Mouse (Mus musculus): Measurements from ENCODE around the gene Ano6. TPM values are rescaled to one million over a fixed set of nuclear protein-coding genes. Genes with fewer than 3 reads are reported as not detected.

Gene Ano6
- polyA plus RNA-seq, 1 experiment from 2014 or later: 30.8 TPM

DNA sequence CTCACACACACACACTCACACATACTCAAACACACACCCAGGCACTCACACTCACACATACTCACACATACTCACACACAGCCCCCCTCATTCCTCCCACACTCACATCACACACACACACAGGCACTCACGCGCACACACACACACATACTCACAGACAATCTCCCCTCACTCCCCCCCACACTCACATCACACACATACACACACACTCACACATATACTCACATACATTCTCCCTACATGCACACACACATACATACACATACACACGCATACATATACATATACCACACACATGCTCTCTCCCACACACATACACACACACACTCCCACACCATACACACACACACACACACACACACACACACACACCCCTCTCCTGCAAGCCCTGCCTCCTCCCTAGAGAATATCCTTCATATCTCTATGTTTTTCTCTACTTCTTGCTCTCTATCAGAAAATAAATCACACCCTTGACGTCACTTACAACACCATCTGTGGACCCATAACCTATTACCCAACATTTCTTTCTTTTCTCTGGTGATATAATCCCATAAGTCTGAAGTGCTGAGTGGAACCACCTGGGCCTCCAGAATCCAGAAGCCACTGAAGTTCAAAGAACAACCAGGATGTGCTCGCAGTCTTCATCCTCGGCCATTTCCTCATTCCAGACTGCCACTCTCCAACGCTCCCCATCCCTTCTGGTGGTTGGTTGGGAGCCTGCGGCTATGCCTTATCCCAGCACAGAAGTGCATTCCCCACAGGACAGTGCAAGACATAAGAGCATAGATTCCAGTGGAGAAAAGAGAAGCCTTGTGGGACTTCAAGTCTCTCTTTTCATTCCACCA is 38.6 kb upstream of the Ano6 start:
- WGBS: 91% methylated on average over 8 of the region's 8 CpGs
- no peak overlapping the region for H3K9ac ChIP-seq (ENCODE audit: low read length)
- DNase-seq (ENCODE audit: low spot score, missing footprints): peak; percentile 33
- no peaks in the 10 kb centered on the region for H3K36me3 ChIP-seq (ENCODE audit: control insufficient read depth, insufficient read depth, low read length)
- H3K9me3 ChIP-seq (ENCODE audit: control insufficient read depth, low read length): no peaks in the 10 kb centered on the region
- no peak overlapping the region for H3K4me3 ChIP-seq (ENCODE audit: low read depth, low read length)
- H3K4me2 ChIP-seq: no peak overlapping the region
- no peak overlapping the region for H3K27ac ChIP-seq (ENCODE audit: low read depth, low read length)
- ATAC-seq (ENCODE audit: low FRiP score): no peak
- no peaks in the 10 kb centered on the region for H3K4me1 ChIP-seq (ENCODE audit: control insufficient read depth, insufficient read depth, low read length)
- no peaks in the 10 kb centered on the region for H3K27me3 ChIP-seq (ENCODE audit: control insufficient read depth, insufficient read depth, low read length)

DNA sequence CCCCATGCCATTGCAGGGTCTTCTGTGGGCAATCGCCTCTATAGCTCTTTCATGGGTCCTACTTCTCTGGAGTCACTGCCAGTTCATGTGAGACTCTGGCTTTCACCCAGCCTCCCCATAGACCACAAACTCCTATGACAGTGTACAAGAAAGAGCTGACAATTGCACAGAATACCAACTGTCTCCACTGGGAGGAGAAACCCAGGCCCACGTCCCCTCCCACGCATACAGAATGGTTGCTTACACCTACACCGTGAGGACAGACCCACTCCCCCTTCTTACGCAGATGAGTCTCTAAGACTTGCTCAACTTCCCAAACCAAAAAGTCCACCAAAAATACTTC is 38.0 kb upstream of the Ano6 start:
- Histone ChIP-seq H3K4me2 (no peak overlapping the region), H3K4me1 (ENCODE audit: control insufficient read depth, insufficient read depth, low read length) (no peaks in the 10 kb centered on the region), H3K36me3 (ENCODE audit: control insufficient read depth, insufficient read depth, low read length) (no peaks in the 10 kb centered on the region), H3K9ac (ENCODE audit: low read length) (no peak overlapping the region), H3K27ac (ENCODE audit: low read depth, low read length) (no peak overlapping the region), H3K9me3 (ENCODE audit: control insufficient read depth, low read length) (no peaks in the 10 kb centered on the region), H3K27me3 (ENCODE audit: control insufficient read depth, insufficient read depth, low read length) (no peaks in the 10 kb centered on the region), H3K4me3 (ENCODE audit: low read depth, low read length) (no peak overlapping the region)
- 89% methylated on average over 5 of the region's 5 CpGs for WGBS
- ATAC-seq (ENCODE audit: low FRiP score): no peak
- peak; percentile 59 for DNase-seq (ENCODE audit: low spot score, missing footprints)

DNA sequence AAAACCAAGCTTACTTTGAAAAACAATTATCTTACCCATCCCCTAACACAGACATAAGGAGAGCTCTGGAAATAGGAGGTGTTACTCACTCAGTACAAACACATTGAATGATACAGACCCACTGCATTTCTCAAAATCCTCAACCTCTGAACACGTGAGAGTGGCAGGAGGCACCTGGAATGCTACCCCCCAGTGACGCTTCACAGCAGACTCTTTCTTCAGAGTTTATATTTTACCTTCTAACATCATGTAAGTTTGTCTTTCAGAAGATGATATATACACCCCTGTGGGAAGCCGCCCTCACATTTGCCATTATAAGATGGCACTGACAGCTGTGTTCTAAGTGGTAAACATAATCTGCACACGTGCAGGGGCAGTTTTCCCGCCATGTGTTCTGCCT is 37.6 kb upstream of the Ano6 start:
- Histone ChIP-seq H3K4me2 (no peak overlapping the region), H3K4me1 (ENCODE audit: control insufficient read depth, insufficient read depth, low read length) (no peaks in the 10 kb centered on the region), H3K9ac (ENCODE audit: low read length) (no peak overlapping the region), H3K27ac (ENCODE audit: low read depth, low read length) (no peak overlapping the region), H3K27me3 (ENCODE audit: control insufficient read depth, insufficient read depth, low read length) (no peaks in the 10 kb centered on the region), H3K9me3 (ENCODE audit: control insufficient read depth, low read length) (no peaks in the 10 kb centered on the region), H3K36me3 (ENCODE audit: control insufficient read depth, insufficient read depth, low read length) (no peaks in the 10 kb centered on the region), H3K4me3 (ENCODE audit: low read depth, low read length) (no peak overlapping the region)
- ATAC-seq (ENCODE audit: low FRiP score) (no peak), DNase-seq (ENCODE audit: low spot score, missing footprints) (peak; percentile 57)
- 82% methylated on average over 3 of the region's 5 CpGs for WGBS

DNA sequence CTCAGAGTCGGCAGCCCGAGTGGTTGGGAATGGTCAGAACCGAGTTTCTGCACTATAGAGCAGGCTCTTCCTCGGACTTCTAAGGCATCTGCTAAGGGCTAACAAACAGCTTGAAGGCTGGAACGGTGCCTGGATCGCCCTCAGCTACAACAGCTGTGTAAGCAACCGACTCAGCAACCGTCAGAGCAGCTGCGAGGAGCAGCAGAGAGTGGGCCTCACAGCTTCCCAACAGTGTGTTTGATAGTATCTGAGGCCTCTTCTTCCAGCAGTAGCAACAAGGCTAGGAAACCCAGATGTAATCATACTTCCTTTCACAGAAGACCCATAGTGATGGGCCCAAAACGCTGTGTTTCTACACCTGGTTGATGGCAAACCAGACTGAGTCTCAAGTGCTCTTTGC is 33.5 kb upstream of the Ano6 start:
- no peaks in the 10 kb centered on the region for H3K4me1 ChIP-seq (ENCODE audit: control insufficient read depth, insufficient read depth, low read length)
- H3K9me3 ChIP-seq (ENCODE audit: control insufficient read depth, low read length): no peaks in the 10 kb centered on the region
- no peak overlapping the region for H3K9ac ChIP-seq (ENCODE audit: low read length)
- H3K27ac ChIP-seq (ENCODE audit: low read depth, low read length): no peak overlapping the region
- DNase-seq (ENCODE audit: low spot score, missing footprints) (no peak), ATAC-seq (ENCODE audit: low FRiP score) (no peak)
- no peak overlapping the region for H3K4me3 ChIP-seq (ENCODE audit: low read depth, low read length)
- no peak overlapping the region for H3K4me2 ChIP-seq
- H3K36me3 ChIP-seq (ENCODE audit: control insufficient read depth, insufficient read depth, low read length): no peaks in the 10 kb centered on the region
- H3K27me3 ChIP-seq (ENCODE audit: control insufficient read depth, insufficient read depth, low read length): no peaks in the 10 kb centered on the region
- WGBS: 67% methylated on average over 10 of the region's 10 CpGs

DNA sequence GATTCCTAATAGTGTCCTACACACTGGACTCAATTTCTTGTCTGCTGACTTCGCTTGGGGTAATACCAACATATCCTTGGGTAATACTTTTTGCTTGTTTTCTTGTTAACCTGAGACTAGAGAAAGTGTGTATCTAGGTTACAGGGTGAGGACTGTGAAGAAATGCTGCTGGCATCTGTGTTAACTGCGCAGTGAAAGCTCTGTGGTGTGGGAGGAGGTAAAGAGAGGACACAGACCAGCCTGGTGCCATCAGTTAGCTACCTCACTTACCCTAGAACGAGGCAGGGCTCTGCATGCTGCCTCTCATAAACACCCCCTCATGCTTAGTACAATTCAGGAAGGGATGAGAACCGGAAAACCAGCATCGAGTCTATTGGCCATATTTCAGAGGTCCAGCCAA is 32.6 kb upstream of the Ano6 start:
- Histone ChIP-seq H3K4me1 (ENCODE audit: control insufficient read depth, insufficient read depth, low read length) (no peaks in the 10 kb centered on the region), H3K4me3 (ENCODE audit: low read depth, low read length) (no peak overlapping the region), H3K27ac (ENCODE audit: low read depth, low read length) (no peak overlapping the region), H3K4me2 (no peak overlapping the region), H3K36me3 (ENCODE audit: control insufficient read depth, insufficient read depth, low read length) (no peaks in the 10 kb centered on the region), H3K9ac (ENCODE audit: low read length) (no peak overlapping the region), H3K9me3 (ENCODE audit: control insufficient read depth, low read length) (no peaks in the 10 kb centered on the region), H3K27me3 (ENCODE audit: control insufficient read depth, insufficient read depth, low read length) (no peaks in the 10 kb centered on the region)
- no peak for DNase-seq (ENCODE audit: low spot score, missing footprints)
- 78% methylated on average over 5 of the region's 5 CpGs for WGBS
- ATAC-seq (ENCODE audit: low FRiP score): no peak

DNA sequence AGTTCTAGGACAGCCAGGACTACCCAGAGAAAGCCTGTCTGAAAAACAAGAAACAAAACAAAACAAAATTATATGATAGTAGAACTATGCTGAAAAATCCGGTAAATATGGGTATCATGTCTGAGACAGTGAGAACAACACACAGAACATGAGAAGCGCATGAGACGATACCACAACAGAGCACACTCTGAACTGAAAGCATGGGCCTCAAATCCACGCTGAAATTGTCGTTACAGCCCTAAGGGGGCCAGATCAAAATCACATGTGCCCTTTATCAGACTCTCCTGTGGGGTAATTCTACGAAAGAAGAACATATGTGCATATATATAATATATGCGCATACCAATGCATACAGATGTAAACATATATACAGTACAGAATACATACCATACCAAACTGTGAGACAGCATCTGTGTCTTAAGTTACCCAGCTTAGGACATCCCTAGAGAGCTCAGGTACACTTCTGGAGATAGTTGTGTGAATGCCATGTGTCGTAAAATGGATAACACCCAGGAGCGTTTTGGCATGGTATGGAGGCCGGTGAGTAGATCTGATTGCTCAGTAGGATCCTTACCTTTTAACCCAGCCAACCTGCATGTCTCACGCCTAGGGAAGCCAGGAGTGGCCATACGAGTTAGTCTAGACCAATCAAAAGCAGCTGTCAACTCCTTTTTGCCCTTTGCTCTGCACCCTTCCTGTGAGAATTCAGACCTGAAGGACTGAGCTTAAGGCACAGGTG is 31.8 kb upstream of the Ano6 start:
- Histone ChIP-seq H3K4me1 (ENCODE audit: control insufficient read depth, insufficient read depth, low read length) (no peaks in the 10 kb centered on the region), H3K27me3 (ENCODE audit: control insufficient read depth, insufficient read depth, low read length) (no peaks in the 10 kb centered on the region), H3K9me3 (ENCODE audit: control insufficient read depth, low read length) (no peaks in the 10 kb centered on the region), H3K4me2 (no peak overlapping the region), H3K9ac (ENCODE audit: low read length) (no peak overlapping the region), H3K36me3 (ENCODE audit: control insufficient read depth, insufficient read depth, low read length) (no peaks in the 10 kb centered on the region), H3K4me3 (ENCODE audit: low read depth, low read length) (no peak overlapping the region), H3K27ac (ENCODE audit: low read depth, low read length) (no peak overlapping the region)
- DNase-seq (ENCODE audit: low spot score, missing footprints) (no peak), ATAC-seq (ENCODE audit: low FRiP score) (no peak)
- 84% methylated on average over 12 of the region's 12 CpGs for WGBS

DNA sequence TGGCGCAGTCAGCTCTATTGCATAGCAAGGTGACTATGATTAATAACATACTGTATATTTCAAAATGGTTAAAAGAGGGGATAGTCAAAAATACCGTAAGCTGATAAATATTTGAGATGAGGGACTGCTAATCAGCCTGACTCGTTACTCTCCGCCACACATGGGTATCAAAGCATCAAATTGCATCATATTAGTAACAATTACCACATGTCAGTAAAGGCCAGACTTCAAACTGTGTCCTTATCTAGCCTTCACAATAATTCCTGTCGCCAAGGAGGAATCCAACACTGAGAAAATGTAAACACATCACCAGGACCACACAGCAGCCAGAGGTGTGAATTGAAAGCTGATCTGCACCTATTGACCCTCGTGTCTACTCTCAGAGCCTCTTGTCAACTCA is 30.8 kb upstream of the Ano6 start:
- Histone ChIP-seq H3K27ac (ENCODE audit: low read depth, low read length) (no peak overlapping the region), H3K4me1 (ENCODE audit: control insufficient read depth, insufficient read depth, low read length) (no peaks in the 10 kb centered on the region), H3K36me3 (ENCODE audit: control insufficient read depth, insufficient read depth, low read length) (no peaks in the 10 kb centered on the region), H3K9ac (ENCODE audit: low read length) (no peak overlapping the region), H3K9me3 (ENCODE audit: control insufficient read depth, low read length) (no peaks in the 10 kb centered on the region), H3K4me2 (no peak overlapping the region), H3K4me3 (ENCODE audit: low read depth, low read length) (no peak overlapping the region), H3K27me3 (ENCODE audit: control insufficient read depth, insufficient read depth, low read length) (no peaks in the 10 kb centered on the region)
- no peak for ATAC-seq (ENCODE audit: low FRiP score)
- DNase-seq (ENCODE audit: low spot score, missing footprints): no peak
- 79% methylated on average over 6 of the region's 6 CpGs for WGBS

DNA sequence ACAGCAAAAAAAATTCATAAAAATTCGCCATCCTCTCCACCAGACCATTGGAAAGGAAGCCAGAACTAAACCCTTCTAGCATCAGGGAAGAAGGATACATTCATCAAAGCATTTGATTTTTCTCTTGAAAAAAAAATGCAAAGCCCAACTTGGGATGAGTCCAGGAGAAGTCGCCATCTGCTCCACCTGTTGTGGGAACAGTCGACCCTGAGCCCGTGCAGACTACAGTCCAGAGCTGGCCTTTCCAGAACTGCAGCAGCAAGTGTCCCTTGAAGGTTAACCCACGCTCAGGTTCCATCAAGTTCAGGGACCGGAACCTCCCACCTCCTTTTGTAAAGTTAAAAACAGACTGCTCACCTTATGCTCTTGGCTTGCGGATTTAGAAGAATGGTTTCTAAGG is 29.2 kb upstream of the Ano6 start:
- Histone ChIP-seq H3K4me3 (ENCODE audit: low read depth, low read length) (no peak overlapping the region), H3K27me3 (ENCODE audit: control insufficient read depth, insufficient read depth, low read length) (no peaks in the 10 kb centered on the region), H3K36me3 (ENCODE audit: control insufficient read depth, insufficient read depth, low read length) (no peaks in the 10 kb centered on the region), H3K27ac (ENCODE audit: low read depth, low read length) (no peak overlapping the region), H3K9me3 (ENCODE audit: control insufficient read depth, low read length) (no peaks in the 10 kb centered on the region), H3K4me1 (ENCODE audit: control insufficient read depth, insufficient read depth, low read length) (no peaks in the 10 kb centered on the region), H3K9ac (ENCODE audit: low read length) (no peak overlapping the region), H3K4me2 (no peak overlapping the region)
- DNase-seq (ENCODE audit: low spot score, missing footprints): no peak
- 73% methylated on average over 7 of the region's 7 CpGs for WGBS
- no peak for ATAC-seq (ENCODE audit: low FRiP score)

DNA sequence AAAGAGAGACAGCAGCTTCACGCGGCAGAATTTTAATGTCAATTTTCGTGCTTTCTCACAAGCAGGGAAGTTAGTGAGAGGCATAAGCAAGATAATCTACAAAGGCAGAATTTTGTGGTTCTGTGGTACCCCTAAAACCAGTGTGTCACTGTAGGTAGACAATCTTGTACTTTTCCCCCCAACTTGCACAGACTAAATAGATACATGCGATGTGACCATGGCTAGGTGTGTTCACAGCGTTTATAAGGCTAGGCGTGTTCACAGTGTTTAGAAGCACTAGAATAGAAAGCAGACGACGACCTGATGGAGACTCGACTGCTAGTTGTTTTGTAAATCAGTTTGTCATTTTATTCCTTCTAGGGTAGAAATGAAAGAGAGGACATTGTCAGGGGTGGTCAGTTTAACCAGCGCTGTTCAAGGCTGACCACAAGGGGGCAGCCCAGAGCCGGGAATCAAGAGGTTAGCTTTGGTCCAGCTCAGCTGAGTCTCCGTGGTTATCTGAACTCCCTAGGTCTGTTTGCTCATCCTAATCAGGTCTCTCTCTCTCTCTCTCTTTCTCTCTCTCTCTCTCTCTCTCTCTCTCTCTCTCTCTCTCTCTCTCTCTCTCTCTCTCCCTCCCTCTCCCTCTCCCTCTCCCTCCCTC is 27.9 kb upstream of the Ano6 start:
- 38% methylated on average over 12 of the region's 12 CpGs for WGBS
- no peak overlapping the region for H3K27ac ChIP-seq (ENCODE audit: low read depth, low read length)
- H3K4me3 ChIP-seq (ENCODE audit: low read depth, low read length): no peak overlapping the region
- H3K4me2 ChIP-seq: no peak overlapping the region
- no peaks in the 10 kb centered on the region for H3K27me3 ChIP-seq (ENCODE audit: control insufficient read depth, insufficient read depth, low read length)
- ATAC-seq (ENCODE audit: low FRiP score): peak; percentile 90
- no peaks in the 10 kb centered on the region for H3K36me3 ChIP-seq (ENCODE audit: control insufficient read depth, insufficient read depth, low read length)
- H3K9me3 ChIP-seq (ENCODE audit: control insufficient read depth, low read length): no peaks in the 10 kb centered on the region
- H3K4me1 ChIP-seq (ENCODE audit: control insufficient read depth, insufficient read depth, low read length): no peaks in the 10 kb centered on the region
- no peak overlapping the region for H3K9ac ChIP-seq (ENCODE audit: low read length)
- peak; percentile 98 for DNase-seq (ENCODE audit: low spot score, missing footprints)
